11 mouse cellular contexts compared by ENCODE assay signal in genomic region chr16:97391289-97391688, GRCm38 (mm10). TPM values are rescaled to one million over a fixed set of nuclear protein-coding genes. Genes with fewer than 3 reads are reported as not detected.
DNase-seq lines count a peak whose midpoint lies in the region; ATAC-seq and TF ChIP-seq lines count a peak whose summit lies in the region.
"Had no signal": no experiment of that assay in that cellular context is flagged by ENCODE, and none has a peak within 500 bp of the region (broad histone marks: within the 10 kb centered on the region; RNA-seq: fewer than 3 reads in every experiment).

No protein-coding gene starts in this region.

- WGBS in heart, embryonic 16.5 days, result 4% methylated on average over 2 of the region's 2 CpGs
- WGBS in lung, postnatal 0 days, result 16% methylated on average over 2 of the region's 2 CpGs

- TF ChIP-seq CTCF in C2C12 (IDR thresholded peaks at IDR 0.05; ENCODE audit: control insufficient read depth, insufficient read depth, insufficient read length), result no peak
- TF ChIP-seq CTCF in lung, postnatal 0 days (IDR thresholded peaks at IDR 0.05), result no peak

- H3K9ac ChIP-seq in heart, embryonic 16.5 days (ENCODE audit: low read length), result no peak overlapping the region
- H3K9ac ChIP-seq in lung, postnatal 0 days (replicated peaks; ENCODE audit: low read depth), result no peak overlapping the region
- H3K9ac ChIP-seq: liver, embryonic 15.5 days had no signal

- no peak overlapping the region for H3K4me3 ChIP-seq in C2C12 (ENCODE audit: insufficient read depth, poor library complexity, severe bottlenecking)
- H3K4me3 ChIP-seq in heart, embryonic 16.5 days (ENCODE audit: low read length), result no peak overlapping the region
- H3K4me3 ChIP-seq in lung, postnatal 0 days (ENCODE audit: low read depth, low read length), result no peak overlapping the region
- H3K4me3 ChIP-seq: heart, adult 2 months; left cerebral cortex, adult 2 months; liver, embryonic 15.5 days had no signal

- peak; percentile 16 for DNase-seq in embryo, embryonic 11 days
- DNase-seq in lung, postnatal 0 days (ENCODE audit: low spot score), result peak; percentile 72
- DNase-seq in right cerebral cortex, postnatal 10 days (ENCODE audit: low spot score in 2 of 2), result no peak
- DNase-seq in thymus, postnatal 10 days (ENCODE audit: low spot score in 2 of 2), result no peak
- no peak for DNase-seq in cerebellum, postnatal 14 days
- DNase-seq: cerebellum, postnatal 25 days had no signal

- no peaks in the 10 kb centered on the region for H3K9me3 ChIP-seq in heart, embryonic 16.5 days (replicated peaks; ENCODE audit: control insufficient read depth, low read length)
- no peaks in the 10 kb centered on the region for H3K9me3 ChIP-seq in lung, postnatal 0 days (ENCODE audit: low read length)
- H3K9me3 ChIP-seq: liver, embryonic 15.5 days had no signal

- no peaks in the 10 kb centered on the region for H3K79me2 ChIP-seq in C2C12 (ENCODE audit: control insufficient read depth, insufficient read depth)

- H3K79me3 ChIP-seq in C2C12 (ENCODE audit: low read depth), result no peaks in the 10 kb centered on the region

- no peak overlapping the region for H3K27ac ChIP-seq in heart, embryonic 16.5 days (ENCODE audit: low read length)
- H3K27ac ChIP-seq in lung, postnatal 0 days (ENCODE audit: low read length), result no peak overlapping the region
- H3K27ac ChIP-seq: heart, adult 2 months; left cerebral cortex, adult 2 months; liver, embryonic 15.5 days had no signal

- H3K4me2 ChIP-seq in heart, embryonic 16.5 days (ENCODE audit: low read depth, low read length), result peak overlapping the region; percentile 28; the same call in 1 of the 2 replicates
- H3K4me2 ChIP-seq in lung, postnatal 0 days (replicated peaks; ENCODE audit: low read depth, low read length), result no peak overlapping the region
- H3K4me2 ChIP-seq: liver, embryonic 15.5 days had no signal

- TF ChIP-seq EP300 in lung, postnatal 0 days (IDR thresholded peaks at IDR 0.05), result peak; percentile 24; the same call in 1 of the 2 replicates

- peak; percentile 63; the same call in 1 of the 2 replicates for ATAC-seq in heart, embryonic 16.5 days (replicated peaks; ENCODE audit: extremely low read depth, insufficient read depth, low FRiP score)
- peak; percentile 86 for ATAC-seq in lung, postnatal 0 days

- H3K4me1 ChIP-seq in heart, embryonic 16.5 days (ENCODE audit: control insufficient read depth, insufficient read depth, low read length), result peaks cover 18% of the 10 kb centered on the region
- H3K4me1 ChIP-seq in lung, postnatal 0 days (ENCODE audit: insufficient read depth, low read depth, low read length), result no peaks in the 10 kb centered on the region
- H3K4me1 ChIP-seq: liver, embryonic 15.5 days had no signal

- H3ac ChIP-seq in C2C12 (ENCODE audit: control insufficient read depth, insufficient read length, low read depth), result no peak overlapping the region

- H3K27me3 ChIP-seq in C2C12 (ENCODE audit: control insufficient read depth, insufficient read depth, insufficient read length), result no peaks in the 10 kb centered on the region
- no peaks in the 10 kb centered on the region for H3K27me3 ChIP-seq in heart, embryonic 16.5 days (ENCODE audit: control insufficient read depth, insufficient read depth, low read length)
- H3K27me3 ChIP-seq in lung, postnatal 0 days (replicated peaks; ENCODE audit: insufficient read depth, low read length), result no peaks in the 10 kb centered on the region

- H3K36me3 ChIP-seq in C2C12 (ENCODE audit: control insufficient read depth, insufficient read depth), result no peaks in the 10 kb centered on the region
- no peaks in the 10 kb centered on the region for H3K36me3 ChIP-seq in heart, embryonic 16.5 days (ENCODE audit: control insufficient read depth, insufficient read depth)
- H3K36me3 ChIP-seq in lung, postnatal 0 days (ENCODE audit: insufficient read depth, low read length), result no peaks in the 10 kb centered on the region
- H3K36me3 ChIP-seq: liver, embryonic 15.5 days had no signal

TF ChIP-seq in C2C12, 6 proteins besides CTCF, POLR2A, EP300 and RAD21:
- no peak for TF ChIP-seq FOSL1 (IDR thresholded peaks at IDR 0.05; ENCODE audit: insufficient read depth, low read length, poor library complexity, severe bottlenecking)
- no peak for TF ChIP-seq MYOG (IDR thresholded peaks at IDR 0.05; ENCODE audit: control insufficient read depth, extremely low read depth, insufficient read length)
- TF ChIP-seq USF1 (IDR thresholded peaks at IDR 0.05; ENCODE audit: low read depth), result peak; percentile 35
TF ChIP-seq in C2C12: peak in this region for 1.

RNA-seq across cellular contexts. Expression of gene Bace2, which starts 34.7 kb away (rescaled TPM):
- polyA plus RNA-seq in C2C12 (2012; fragmentation: generic; extraction: Trizol), result 0.66 TPM
- polyA plus RNA-seq in heart, embryonic 16.5 days (2015; fragmentation: Nextera tagmentation; extraction: Ambion mirVana), result 43.9 and 48.2 TPM in 2 replicates
- polyA plus RNA-seq in lung, postnatal 0 days (2015; fragmentation: Nextera tagmentation; extraction: Ambion mirVana), result 13.8 and 16.2 TPM in 2 replicates

Comparison
In these comparisons a context has a peak if more than half of its experiments do, and no peak if none do; other contexts are left out.
1. DNase-seq: peak in embryo, embryonic 11 days (single experiment) and lung, postnatal 0 days (single experiment); none in right cerebral cortex, postnatal 10 days (0 of 2), thymus, postnatal 10 days (0 of 2) and cerebellum, postnatal 14 days (0 of 2).